Mouse (Mus musculus) urinary bladder, postnatal 25 days (tissue): ENCODE data around the gene Acadvl.
"Not testable (repeated sequence)": the region's sequence is repeated elsewhere in the genome, so short reads cannot be mapped to it uniquely, and the experiment has no call there.

Source experiments
- DNase-seq: peaks from one replicate; pipeline ENCODE4 v3.0.0; 2022; ENCODE audit warnings: low spot score

Acadvl gene

DNA sequence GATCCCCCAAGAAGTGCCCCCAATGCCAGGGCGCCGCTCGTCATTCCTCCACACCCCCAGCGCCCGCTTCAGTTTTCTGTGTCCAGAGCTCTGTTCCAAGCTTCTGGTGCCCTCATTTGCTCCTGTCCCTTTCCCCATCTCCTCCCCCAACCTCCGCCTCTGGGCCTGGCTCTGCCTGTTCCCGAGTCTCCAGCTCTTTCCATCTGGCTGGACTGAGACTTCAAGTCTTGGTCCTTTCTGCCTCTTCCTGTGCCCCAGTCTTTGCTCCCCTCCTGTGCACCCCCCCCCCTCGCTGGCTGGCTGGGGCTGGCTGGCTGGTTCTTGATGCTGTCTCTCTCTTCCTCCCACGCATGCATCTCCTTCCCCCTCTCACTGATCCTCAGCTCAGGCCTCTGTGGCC is 12.2 kb upstream of the Acadvl start:
- DNase-seq, result no peak

DNA sequence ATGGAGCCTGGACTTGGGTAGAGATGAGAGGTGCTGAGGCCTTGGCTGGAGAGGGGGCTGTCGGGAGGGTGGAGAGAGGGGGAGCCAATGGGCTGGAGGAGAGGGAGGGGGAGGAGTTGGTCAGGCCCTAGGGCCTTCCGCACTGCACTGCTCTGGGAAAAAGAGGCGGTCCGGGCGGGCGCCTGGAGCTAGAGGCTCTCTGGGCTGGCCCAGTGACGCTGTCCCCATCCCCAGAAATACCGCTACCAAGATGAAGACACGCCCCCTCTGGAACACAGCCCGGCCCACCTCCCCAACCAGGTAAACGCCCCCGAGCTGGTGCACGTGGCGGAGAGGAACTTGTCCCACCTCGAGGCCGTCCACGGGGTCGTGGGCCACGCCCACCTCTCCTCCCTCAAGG is 11.5 kb upstream of the Acadvl start:
- DNase-seq, result no peak

DNA sequence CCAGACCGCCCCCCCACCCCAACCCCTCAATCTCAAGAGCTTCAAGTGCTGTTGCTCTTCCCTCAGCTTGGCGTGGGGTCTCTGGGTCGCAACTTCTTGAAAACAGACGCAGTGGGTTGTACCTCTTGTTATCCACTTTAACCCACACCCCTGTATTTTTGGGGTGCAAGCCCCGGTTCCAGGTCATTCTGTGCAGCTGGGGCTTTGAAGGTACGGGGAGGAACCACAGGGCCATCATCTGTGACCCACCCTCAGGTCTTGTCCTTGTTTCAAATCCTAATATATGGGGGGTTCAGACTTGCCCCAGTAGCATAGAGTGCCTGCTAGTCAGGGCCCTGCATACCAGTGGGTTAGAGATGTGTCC is 8.9 kb upstream of the Acadvl start:
- DNase-seq, result no peak

DNA sequence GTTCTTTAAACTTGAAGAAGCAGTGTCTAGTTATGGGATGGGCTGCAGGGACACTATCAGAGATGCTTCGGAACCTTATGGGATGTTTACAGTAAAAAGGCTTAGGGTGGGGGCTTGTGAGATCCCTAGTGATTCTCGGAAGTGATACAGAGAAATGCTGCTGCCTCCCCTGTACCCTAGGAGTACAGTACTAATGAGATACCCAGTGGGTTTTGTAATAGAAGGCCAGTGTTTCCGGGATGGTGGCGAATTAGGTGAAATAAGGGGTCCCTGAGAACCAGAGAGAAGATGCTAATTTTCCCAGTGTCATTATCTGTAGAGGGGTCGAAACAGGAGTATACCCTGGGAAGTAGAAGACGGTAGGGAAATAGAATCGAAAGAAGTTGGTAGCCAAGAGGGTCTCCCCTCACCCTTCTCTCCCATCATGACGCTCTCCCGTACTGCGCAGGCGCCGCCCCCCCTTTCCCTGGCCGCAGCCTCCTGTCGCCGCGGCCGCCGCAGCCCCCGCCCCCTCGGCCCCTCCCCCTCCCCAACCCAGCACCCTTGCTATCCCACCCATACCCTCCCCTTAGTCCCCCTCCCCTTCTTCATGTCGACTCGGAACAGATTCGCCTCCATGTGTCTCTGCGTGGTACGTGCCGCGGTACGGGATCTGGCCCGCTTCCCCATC is 8.4 kb upstream of the Acadvl start:
- no peak for DNase-seq

DNA sequence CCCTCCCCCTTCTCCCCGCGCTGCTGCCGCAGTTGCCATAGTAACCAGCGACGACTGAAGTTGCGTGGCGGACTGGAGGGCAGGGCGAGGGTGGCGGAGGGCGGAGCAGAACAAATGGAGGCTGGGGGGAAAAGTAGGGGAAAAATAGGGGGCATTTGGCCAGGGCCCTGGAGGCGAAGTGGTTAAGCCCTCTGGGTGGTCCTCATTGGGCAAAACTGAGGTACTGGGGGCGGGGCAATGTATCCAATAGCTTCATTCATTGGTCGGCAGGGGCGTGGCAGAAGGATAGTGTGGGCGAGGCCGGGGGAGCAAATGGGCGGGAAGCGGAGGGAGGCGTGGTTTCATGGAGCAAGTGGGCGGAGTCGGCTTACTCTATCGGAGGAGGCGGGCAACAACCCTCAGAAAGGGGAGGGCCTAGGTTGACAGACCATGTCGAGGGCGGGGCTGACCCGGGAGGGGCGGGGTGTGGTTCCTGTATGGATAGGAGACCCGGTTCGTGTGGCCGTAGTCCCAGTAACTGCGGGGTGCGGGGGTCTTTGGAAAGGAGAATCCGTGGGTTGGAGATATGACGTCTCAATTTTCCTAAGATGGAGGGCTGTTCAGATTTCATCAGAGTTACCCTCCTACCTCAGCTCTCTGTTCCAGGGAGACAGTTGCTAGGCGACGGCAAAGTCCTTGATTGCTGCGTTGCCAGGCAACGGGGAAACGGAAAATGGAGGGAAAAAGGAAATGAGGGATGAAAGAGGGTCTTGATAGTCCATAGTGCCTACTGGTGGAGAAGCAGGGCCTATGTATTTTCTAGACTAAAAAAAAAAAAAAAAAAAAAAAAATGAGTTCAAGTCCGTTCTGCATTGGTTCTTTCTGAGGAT is 6.3 kb upstream of the Acadvl start:
- peak; percentile 94 for DNase-seq

DNA sequence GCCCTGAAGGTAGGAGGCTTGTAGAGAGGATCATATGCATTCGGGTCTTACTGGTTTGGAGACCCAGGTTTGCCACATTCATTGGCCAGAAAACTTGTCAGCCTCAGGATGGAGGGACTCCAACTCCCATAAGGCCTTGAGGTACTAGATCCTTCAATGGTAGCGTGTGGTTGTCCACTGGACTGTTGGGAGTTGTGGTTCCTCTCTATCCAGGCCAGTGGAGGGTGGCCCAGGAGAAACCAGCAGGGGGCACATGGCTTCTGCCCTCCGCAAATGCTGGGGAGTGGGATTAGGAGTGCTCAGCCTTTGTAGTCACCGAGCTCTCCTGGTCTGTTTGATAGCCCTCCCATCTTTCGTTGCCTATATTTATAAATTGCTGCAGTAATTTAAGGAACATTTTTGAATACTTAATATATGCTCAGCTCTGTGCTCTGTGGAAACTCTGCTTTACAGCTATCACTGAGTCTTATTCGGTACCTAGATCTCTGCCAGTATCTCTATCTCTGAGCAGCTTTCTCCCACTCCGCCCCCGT is 5.6 kb upstream of the Acadvl start:
- DNase-seq, result peak; percentile 52

DNA sequence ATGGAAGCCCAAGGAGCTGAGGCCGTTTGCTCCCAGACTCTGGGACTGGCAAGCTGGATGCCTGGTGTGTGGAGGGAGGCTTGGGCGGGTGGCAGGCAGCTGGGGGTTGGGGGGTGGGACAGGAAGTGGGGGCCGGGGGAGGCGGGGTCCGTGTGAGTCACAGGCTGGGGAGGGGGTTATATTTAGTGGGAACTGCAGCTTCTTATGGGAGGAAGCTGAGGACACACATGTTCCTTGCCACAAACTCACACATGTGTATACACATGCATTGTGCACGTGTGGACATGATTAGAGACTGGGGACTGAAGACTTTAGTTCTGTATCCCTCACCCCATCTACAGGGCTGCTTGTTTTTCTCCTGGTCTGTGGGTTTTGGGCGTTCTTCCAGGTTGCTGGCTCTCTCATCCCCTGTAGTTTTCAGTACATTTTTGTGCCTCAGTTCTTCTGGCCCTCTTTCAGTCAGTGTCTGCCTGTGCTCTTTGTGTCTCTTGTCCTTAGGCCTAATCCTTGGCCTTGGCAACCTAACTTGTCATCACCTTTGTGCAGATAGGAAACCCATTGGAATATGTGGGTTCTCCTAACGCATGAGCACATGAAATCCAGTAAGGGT is 4.9 kb upstream of the Acadvl start:
- no peak for DNase-seq

DNA sequence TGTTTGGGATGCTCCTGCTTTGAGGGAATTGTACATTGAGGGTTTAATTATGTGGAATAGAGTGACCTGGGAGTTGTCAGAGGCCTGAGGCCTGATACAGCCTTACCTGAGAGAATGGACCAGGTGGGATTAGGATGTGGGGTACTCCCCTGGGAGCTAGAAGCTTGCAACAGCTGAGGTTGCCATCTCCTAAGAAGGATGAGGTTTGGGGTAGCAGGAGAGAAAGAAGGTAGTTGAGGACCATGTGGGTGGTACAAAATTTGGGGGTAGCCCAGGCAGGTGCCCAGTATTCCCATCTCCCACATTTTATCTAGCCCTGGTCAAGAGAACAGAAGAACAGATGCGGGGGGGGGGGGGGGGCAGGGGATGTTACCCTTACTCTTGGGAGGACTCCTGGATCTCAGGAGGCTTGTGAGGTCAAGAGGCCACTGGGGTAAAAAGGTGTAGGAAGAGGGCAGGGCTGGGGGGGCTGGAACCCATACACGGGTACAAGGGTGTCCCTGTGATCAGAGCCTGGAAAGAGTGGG is 4.3 kb upstream of the Acadvl start:
- DNase-seq, result no peak

DNA sequence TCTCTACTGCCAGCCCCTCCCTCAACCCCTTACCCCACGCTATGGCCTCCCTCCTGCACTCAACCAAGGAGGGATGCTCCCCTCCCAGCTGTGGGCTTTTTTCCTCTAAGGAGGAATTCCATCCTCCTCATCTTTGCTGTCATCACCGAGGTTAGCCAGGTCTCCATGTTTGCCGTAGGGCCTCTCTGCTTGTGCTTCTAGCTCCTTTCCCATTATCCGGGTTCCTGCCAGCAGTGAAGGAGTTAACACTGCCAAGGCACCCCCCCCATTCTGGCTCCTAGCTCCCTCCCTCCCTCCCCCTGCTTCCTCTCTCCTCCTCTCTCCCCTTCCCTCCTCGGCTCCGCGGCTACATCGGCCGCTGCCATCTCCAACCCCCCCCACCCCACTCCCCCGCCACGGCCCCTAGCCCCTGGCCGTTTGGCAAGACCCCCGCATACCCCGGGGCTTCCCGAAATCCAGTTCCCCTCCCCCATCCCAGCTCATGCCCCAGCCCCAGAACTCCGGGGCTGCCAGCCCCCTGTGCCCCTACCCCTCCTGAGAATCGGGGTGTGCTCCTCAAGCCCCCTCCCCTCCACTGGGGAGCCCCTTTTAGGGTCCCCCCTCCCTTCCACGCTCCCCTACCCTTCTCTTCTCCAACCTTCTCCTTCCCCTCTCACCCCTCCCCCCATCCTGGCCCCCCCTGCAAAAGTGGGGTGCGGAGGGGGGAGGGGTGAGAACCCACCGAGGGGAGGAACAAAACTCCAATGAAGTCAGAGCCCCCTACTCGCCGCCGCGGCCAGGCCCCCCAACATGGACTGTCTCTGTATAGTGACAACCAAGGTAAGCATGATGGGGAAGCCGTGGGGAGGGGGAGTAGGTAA is 3.1 kb upstream of the Acadvl start:
- peak; percentile 35 for DNase-seq

DNA sequence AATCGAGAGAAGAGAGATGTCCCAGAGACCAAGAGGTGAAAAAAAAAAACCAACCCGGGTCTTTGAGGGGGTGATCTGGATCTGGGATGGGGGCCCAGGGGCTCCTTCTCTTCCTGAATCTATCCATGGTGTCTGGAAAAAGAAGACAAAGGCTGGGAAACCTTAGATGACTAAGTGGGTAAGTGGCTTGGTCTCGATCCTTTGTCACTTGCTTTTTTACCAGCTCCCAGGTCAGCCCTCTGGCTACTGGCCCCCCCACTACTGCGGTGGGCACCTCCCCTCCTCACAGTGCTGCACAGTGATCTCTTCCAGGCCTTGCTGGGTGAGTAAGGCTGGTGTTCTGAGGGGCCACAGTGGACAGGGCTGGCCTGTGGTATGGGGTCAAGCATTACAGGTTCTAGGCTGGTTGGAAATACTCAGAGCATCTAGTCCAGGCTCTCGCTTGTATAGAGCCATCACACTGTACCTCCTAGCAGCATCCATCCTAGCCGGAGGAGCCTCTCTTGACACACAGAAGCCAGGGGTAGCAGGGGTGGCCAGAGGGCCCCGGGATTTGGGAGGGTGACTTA is 2.1 kb upstream of the Acadvl start:
- DNase-seq, result no peak

DNA sequence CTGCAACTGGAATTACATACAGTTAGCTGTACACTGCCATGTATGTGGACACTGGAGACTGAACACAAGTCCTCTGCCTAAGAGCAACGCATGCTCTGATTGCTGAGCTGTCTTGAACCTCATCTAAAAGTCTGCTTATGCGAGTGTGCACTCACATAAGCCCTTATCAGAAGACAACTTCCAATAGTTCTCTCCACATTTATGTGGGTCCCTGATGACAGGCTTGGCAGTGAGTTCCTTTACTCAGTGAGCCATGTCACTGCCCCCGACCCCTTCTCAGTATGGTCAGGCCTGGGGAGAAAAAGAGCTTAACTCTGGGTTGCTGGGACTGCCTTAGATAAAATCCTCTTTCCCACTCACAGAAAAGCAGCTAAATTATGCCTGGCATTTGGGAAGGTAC is 1.5 kb upstream of the Acadvl start, which contains the start of gene Dlg4:
Gene Dlg4, plus strand, starts transcription at position 274 of the 400 bp plus-strand sequence.
- DNase-seq, result no peak

DNA sequence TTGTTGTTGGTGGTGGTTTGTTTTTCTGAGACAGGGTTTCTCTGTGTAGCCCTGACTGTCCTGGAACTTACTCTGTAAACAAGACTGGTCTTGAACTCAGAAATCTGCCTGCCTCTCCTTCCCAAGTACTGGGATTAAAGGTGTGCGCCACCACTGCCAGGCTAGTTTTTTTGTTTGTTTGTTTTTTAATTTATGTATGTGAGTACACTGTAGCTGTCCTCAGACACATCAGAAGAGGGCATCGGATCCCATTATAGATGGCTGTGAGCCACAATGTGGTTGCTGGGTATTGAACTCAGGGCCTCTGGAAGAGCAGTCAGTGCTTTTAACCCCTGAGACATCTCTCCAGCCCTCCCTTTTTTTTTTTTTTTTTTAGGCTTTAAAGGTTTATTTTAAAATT is 966 bp upstream of the Acadvl start:
- DNase-seq, result not testable (repeated sequence)

DNA sequence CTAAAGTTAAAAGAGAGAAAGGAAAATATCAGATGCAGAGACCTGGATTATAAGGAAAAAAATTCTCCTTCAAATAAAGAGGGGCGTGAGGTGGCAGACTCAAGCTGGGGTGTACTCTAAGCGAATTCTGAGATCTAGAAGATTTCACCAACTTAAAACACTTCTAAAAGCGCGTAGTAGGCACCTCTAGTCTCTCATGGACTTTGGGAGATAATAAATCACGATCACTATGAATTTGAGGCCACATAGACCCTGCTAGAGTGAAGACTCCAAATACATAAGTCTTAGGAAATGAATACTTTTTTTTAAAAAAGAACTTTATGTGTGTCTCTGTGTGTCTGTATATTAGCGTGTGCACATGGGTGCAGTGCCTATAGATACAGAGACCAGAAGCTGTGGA is 466 bp upstream of the Acadvl start:
- no peak for DNase-seq

DNA sequence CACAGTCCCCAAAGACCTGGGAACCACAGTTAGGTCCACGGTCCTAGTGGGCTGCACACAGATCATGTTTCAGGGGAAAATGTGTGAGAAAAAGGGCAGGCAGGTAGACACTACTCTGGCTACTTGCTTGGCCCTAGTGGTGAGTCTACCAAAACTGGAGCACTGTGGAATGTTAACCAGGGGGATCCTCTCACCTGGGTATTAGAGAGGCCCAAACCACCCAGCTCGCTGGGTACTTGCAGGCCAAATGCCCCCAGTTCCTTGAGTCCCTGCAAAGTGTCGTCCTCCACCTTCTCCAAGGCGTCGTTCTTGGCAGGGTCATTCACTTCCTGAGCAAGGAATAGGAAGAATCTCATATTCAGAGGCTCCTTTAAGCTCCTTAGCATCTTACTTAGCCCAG is 1.2 kb downstream of the Acadvl start:
- no peak for DNase-seq

DNA sequence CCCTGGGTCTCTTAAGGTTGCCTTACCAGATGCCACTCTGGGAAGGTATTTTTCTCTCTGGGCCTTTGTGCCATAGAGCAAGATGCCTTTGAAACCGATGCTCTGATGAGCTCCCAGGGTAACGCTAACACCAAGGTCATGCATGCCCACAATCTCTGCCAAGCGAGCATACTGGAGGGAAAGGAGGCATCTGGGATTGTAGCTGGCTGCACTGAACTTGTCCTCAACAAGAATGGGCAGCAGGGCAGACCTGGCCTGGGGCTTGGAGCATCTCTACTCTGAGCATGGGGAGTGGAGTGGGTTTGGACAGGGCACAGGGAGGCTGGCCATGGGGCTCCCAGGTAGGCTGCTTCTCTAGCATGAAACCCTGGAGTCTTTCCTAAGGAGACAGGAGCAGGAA is 1.8 kb downstream of the Acadvl start:
- DNase-seq, result no peak

DNA sequence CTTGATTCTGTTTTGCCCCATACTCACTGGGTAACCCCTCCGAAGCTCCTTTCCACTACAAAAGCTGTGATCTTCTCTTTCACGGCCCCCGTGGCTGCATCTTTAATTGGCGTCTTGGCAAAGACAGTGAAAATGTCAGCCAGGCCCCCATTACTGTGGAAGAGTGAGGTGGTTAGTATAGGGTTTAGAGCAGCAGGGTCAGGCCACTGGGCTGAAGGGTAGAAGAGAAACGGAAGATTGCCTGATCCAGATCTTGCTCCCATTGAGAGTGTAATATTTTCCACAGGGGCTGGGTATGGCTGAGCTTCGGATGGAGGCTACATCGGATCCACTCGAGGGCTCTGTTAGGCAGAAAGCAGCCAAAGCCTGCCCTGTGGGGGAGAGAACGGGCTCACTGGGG is 2.3 kb downstream of the Acadvl start:
- no peak for DNase-seq

DNA sequence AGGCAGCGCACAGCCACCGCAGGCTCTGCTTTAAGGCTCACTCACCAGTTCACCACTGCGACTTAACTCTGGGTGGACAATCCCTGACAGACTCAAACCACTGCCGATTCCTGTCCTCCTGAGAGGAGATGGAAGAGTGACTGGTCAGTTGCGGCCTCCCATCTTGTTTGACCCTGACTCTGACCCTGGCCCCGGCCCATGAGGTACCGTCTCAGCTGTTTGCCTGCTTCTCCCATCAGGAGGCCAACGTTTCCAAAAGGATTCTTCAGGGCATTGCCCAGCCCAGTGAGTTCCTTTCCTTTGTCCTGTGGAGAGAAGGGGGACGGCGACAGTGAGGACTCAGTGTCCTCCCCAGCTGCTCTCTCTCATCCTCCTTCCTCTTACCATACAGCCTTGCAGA is 4.2 kb downstream of the Acadvl start:
- no peak for DNase-seq

DNA sequence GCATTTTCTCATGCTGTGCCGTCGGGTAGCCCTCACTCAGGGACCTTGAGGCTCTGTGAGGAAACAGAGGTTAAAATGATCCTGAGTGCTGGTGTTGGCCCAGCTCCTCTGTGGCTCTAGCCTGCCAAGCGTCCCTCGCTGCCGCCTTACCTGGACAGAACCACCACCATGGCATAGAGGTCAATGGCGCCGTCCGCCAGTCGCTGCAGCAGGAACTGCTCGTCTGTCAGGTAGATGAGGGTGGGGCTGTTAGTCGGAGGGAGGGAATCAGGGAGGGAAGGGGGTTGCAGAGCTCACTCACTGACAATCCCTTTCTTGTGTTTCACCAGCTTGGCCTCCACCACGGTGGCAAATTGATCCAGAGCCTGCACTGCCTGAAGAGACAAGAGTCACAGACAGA is 4.7 kb downstream of the Acadvl start:
- no peak for DNase-seq

DNA sequence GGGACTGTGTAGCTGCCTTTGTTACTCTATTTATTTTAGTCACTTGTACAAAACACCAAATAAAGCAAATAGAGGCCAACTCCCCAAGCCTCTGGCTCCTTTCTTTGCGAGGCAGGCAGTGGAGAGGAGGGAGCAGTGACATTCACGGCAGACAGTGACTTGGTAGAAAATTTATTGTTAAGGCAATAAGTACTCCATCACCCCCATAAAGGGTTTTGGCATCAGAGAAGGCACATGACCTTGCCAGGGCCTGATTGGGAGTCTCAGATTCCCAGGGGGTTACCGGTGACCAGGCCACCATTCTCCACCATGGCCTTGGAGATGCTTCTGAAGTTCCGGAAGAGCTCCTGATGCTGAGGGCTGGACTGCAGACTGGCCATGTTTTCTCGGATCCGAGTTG is 5.2 kb downstream of the Acadvl start:
- DNase-seq, result no peak

DNA sequence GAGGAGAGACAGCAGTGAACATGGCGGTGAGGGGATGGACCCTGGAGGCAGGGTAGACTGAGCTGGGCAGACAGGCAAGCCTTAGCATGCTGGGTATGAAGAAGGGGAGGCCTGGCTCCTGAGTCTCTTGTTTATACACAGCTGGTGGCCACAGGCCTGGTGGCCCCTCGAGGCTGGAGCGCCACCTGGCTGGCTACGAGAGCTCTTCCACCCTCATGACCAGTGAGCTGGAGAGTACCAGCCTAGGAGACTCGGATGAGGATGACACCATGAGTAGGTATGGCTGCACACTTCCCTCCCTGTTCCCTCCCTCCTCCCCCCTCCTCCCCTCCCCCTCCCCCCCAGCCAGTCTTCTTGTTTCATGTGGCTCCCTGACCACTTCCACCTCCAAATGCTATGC is 9.7 kb downstream of the Acadvl start:
- DNase-seq, result no peak

DNA sequence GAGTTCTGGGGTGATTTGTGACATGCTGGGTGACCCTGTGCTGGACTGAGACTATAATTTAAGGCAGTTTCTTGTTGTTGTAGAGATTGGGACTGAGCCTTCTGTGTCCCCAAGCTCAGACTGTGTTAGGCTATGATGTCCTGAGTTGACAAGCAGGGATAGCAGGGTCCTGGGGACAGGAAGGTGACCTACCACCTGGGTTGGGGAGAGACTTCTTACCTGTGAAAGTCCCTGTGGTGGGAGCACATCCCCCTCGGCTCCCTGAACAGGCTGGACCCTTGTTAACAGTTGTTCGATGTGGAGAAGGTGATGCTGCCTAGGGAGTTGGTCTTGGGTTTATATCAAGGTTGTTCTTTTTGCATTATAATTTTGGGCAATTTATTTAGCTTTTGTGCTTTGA is 12.7 kb downstream of the Acadvl start:
- DNase-seq, result no peak
